Mouse (Mus musculus): ENCODE measurements at regions not wholly inside any gene's neighbourhood (a gene's known extent, or its start where the extent isn't known, plus 50 kb on each side); places are given as distances from the start of the nearest gene placed in this dataset.

DNA sequence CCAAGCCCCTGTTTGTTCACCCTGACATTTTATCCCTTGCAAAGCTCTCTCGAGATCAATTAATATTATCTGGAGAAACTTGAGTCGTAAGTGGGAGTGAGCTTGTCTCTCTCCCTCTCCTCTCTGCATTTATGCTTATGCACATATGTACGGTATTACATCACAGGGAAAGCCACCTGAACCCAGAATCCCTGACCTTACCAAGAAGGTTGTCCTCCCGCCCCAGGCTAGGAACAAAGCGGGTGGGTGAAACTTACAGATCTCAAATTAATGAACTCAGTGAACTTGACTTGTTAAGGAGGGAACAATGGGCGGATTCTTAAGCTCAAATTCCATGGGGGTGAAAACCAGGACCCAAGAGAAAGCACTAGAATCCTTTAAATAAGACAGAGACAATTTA is 122.8 kb upstream of the Cxcr4 start:
- TF ChIP-seq CTCF (IDR thresholded peaks at IDR 0.05; ENCODE audit: low read depth): no peak
- 23% methylated on average over 6 of the region's 6 CpGs for WGBS

DNA sequence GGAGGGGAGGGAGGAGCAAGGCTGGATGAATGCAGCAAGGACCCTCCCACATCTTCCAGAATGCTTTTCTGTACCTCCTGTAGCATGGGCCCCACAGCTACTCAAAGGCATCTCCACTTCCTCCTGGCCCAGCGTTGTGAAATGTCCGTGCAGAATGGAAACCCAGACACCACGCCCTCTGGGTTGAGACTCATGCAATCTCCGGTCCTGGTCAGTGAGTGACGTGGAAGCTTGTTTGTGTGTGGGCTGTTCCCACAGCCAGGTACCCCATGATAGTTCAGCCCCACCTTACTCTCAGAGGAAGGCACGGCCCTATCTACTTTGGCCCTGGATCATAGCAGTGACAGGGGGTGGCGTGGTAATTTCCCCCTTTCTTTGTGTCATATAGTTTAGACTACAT is 120.8 kb upstream of the Cxcr4 start:
- no peak for TF ChIP-seq CTCF (IDR thresholded peaks at IDR 0.05; ENCODE audit: low read depth)
- DNase-seq (ENCODE audit: low spot score) (no peak), ATAC-seq (replicated peaks; ENCODE audit: low FRiP score, low read depth) (no peak)
- 60% methylated on average over 7 of the region's 7 CpGs for WGBS
- Histone ChIP-seq H3K4me3 (replicated peaks; ENCODE audit: low read depth, low read length) (no peak overlapping the region), H3K27ac (no peak overlapping the region), H3K36me3 (ENCODE audit: insufficient read depth, low read length) (no peaks in the 10 kb centered on the region), H3K9me3 (replicated peaks; ENCODE audit: low read length) (no peaks in the 10 kb centered on the region), H3K4me1 (replicated peaks; ENCODE audit: insufficient read depth, low read length) (no peaks in the 10 kb centered on the region; the same call in 1 of the 2 replicates), H3K27me3 (ENCODE audit: insufficient read depth, low read length) (no peaks in the 10 kb centered on the region), H3K4me2 (ENCODE audit: low read length) (no peak overlapping the region), H3K9ac (ENCODE audit: low read depth, low read length) (no peak overlapping the region)

More for the DNA sequence above, 122.8 kb upstream of the Cxcr4 start:
- Histone ChIP-seq H3K27me3 (ENCODE audit: insufficient read depth, low read length) (no peaks in the 10 kb centered on the region), H3K36me3 (ENCODE audit: insufficient read depth, low read length) (no peaks in the 10 kb centered on the region), H3K9me3 (replicated peaks; ENCODE audit: low read length) (no peaks in the 10 kb centered on the region), H3K9ac (ENCODE audit: low read depth, low read length) (no peak overlapping the region), H3K4me1 (replicated peaks; ENCODE audit: insufficient read depth, low read length) (no peaks in the 10 kb centered on the region; the same call in 1 of the 2 replicates), H3K4me2 (ENCODE audit: low read length) (no peak overlapping the region), H3K4me3 (replicated peaks; ENCODE audit: low read depth, low read length) (no peak overlapping the region), H3K27ac (no peak overlapping the region)
- DNase-seq (ENCODE audit: low spot score): peak; percentile 46
- no peak for ATAC-seq (replicated peaks; ENCODE audit: low FRiP score, low read depth)

DNA sequence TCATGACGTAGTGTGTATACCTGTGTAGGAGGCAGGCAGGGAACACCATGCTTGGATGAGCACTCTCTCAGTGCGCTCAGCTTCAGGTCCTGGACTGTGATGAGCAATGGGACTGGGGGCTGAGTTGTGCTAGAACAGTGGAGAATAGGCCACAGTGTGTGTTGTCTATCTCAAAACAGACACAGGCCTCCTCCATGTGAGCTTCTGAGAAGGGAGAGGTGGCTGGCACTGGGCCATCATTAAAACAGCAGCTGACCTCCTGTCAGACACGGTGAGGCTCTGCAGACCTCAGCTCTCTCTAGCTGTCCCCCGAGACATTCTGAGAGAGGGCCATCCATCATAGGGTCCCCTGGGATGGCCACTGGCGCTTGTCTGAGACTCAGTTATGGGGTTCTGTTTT is 119.0 kb upstream of the Cxcr4 start:
- Histone ChIP-seq H3K36me3 (ENCODE audit: insufficient read depth, low read length) (no peaks in the 10 kb centered on the region), H3K4me2 (ENCODE audit: low read length) (no peak overlapping the region), H3K9me3 (replicated peaks; ENCODE audit: low read length) (no peaks in the 10 kb centered on the region), H3K27ac (no peak overlapping the region), H3K9ac (ENCODE audit: low read depth, low read length) (no peak overlapping the region), H3K4me3 (replicated peaks; ENCODE audit: low read depth, low read length) (no peak overlapping the region), H3K4me1 (replicated peaks; ENCODE audit: insufficient read depth, low read length) (no peaks in the 10 kb centered on the region; the same call in 1 of the 2 replicates), H3K27me3 (ENCODE audit: insufficient read depth, low read length) (no peaks in the 10 kb centered on the region)
- DNase-seq (ENCODE audit: low spot score): no peak
- ATAC-seq (replicated peaks; ENCODE audit: low FRiP score, low read depth): no peak
- 53% methylated on average over 5 of the region's 5 CpGs for WGBS
- TF ChIP-seq CTCF (IDR thresholded peaks at IDR 0.05; ENCODE audit: low read depth): no peak

DNA sequence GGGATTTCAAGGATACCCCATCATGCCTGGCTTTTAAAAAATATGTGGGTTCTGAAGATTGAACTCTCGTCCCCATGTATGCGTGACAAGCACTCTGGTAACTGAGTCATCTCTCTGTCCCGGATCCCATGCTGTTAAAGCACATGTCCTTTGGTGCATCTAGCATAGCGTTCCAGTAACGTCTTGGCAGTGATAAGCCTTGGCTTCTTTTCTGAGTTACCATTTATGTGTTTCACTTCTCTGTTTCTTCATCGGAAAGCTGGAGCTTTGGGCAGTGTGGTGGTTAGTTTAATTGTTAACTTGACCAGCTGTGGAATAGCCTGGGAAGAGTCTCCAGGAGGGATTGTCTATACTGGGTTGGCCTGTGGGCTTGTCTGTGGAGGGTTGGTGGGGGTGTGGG is 115.7 kb upstream of the Cxcr4 start:
- 80% methylated on average over 6 of the region's 6 CpGs for WGBS
- ATAC-seq (replicated peaks; ENCODE audit: low FRiP score, low read depth) (no peak), DNase-seq (ENCODE audit: low spot score) (no peak)
- Histone ChIP-seq H3K4me3 (replicated peaks; ENCODE audit: low read depth, low read length) (no peak overlapping the region), H3K4me2 (ENCODE audit: low read length) (no peak overlapping the region), H3K9ac (ENCODE audit: low read depth, low read length) (no peak overlapping the region), H3K27me3 (ENCODE audit: insufficient read depth, low read length) (no peaks in the 10 kb centered on the region), H3K36me3 (ENCODE audit: insufficient read depth, low read length) (no peaks in the 10 kb centered on the region), H3K9me3 (replicated peaks; ENCODE audit: low read length) (no peaks in the 10 kb centered on the region), H3K4me1 (replicated peaks; ENCODE audit: insufficient read depth, low read length) (peaks cover 7% of the 10 kb centered on the region; the same call in 1 of the 2 replicates), H3K27ac (no peak overlapping the region)
- no peak for TF ChIP-seq CTCF (IDR thresholded peaks at IDR 0.05; ENCODE audit: low read depth)

DNA sequence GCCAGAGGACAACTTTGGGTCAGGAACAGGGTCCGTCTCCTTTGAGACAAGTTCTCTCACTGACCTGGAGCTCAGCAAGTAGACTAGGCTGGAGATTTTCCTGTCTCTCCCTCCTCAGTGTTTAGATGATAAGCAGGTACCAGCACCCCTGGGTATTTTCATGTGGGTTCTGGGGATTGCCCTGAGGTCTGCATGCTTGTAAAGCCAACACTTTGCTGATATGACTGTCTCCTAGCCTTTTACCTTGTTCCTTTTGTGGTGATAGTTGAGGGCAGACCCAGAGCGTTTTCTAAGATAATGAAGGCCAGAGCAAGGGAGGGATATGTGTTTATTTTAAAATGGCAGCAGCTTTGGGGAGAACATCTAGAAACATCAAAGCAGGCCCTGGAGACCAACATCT is 114.1 kb upstream of the Cxcr4 start:
- 93% methylated on average over 2 of the region's 2 CpGs for WGBS
- TF ChIP-seq CTCF (IDR thresholded peaks at IDR 0.05; ENCODE audit: low read depth): no peak
- Histone ChIP-seq H3K9me3 (replicated peaks; ENCODE audit: low read length) (no peaks in the 10 kb centered on the region), H3K4me1 (replicated peaks; ENCODE audit: insufficient read depth, low read length) (peaks cover 7% of the 10 kb centered on the region; the same call in 1 of the 2 replicates), H3K9ac (ENCODE audit: low read depth, low read length) (no peak overlapping the region), H3K27me3 (ENCODE audit: insufficient read depth, low read length) (no peaks in the 10 kb centered on the region), H3K4me2 (ENCODE audit: low read length) (no peak overlapping the region), H3K36me3 (ENCODE audit: insufficient read depth, low read length) (no peaks in the 10 kb centered on the region), H3K27ac (no peak overlapping the region), H3K4me3 (replicated peaks; ENCODE audit: low read depth, low read length) (no peak overlapping the region)
- ATAC-seq (replicated peaks; ENCODE audit: low FRiP score, low read depth): no peak
- no peak for DNase-seq (ENCODE audit: low spot score)

DNA sequence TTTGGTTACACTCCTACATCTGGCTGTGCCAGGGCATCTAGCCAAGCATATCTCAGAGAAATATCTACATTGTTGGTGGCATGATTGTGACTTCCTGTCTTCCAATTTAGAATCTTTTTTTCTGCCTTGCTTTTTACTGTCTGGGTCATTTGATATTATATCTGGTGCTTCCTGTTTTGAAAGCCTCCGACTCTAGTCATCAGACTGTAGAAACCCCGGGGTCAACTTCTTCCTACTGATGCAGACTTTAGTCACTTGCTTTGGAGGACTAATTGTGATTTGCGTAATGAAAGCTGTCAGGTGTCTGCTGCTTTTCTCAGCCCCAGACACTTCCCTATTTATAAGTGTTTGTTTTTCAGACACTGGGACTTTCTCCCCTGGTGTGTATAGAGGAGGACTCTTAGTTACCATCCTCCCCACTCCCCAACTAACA is 113.0 kb upstream of the Cxcr4 start:
- 25% methylated on average over 3 of the region's 3 CpGs for WGBS
- TF ChIP-seq CTCF (IDR thresholded peaks at IDR 0.05; ENCODE audit: low read depth): no peak
- Histone ChIP-seq H3K27ac (no peak overlapping the region), H3K4me1 (replicated peaks; ENCODE audit: insufficient read depth, low read length) (peaks cover 7% of the 10 kb centered on the region; the same call in 1 of the 2 replicates), H3K9ac (ENCODE audit: low read depth, low read length) (no peak overlapping the region), H3K36me3 (ENCODE audit: insufficient read depth, low read length) (no peaks in the 10 kb centered on the region), H3K9me3 (replicated peaks; ENCODE audit: low read length) (no peaks in the 10 kb centered on the region), H3K4me2 (ENCODE audit: low read length) (no peak overlapping the region), H3K4me3 (replicated peaks; ENCODE audit: low read depth, low read length) (no peak overlapping the region), H3K27me3 (ENCODE audit: insufficient read depth, low read length) (no peaks in the 10 kb centered on the region)
- ATAC-seq (replicated peaks; ENCODE audit: low FRiP score, low read depth): no peak
- DNase-seq (ENCODE audit: low spot score): peak; percentile 66

DNA sequence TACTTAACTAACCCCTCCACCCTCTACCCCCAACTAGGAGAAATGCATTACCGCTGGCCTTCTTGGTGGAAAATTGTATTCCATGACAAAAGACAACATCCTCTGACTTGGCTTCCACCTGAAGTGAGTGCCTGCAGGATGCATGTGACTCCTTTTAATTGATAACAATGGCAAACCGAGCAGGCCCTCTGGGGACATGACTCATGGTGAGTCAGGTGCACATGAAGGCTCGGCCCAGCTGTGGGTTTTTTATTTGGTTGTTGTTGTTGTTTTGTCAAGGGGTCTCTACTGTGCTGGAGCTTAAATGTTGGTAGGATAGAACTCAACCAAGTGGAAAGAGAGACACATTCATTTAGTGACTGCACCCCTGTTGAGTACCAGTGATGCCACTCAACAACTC is 109.2 kb upstream of the Cxcr4 start:
- no peaks in the 10 kb centered on the region for H3K9me3 ChIP-seq (replicated peaks; ENCODE audit: low read length)
- no peak overlapping the region for H3K4me3 ChIP-seq (replicated peaks; ENCODE audit: low read depth, low read length)
- H3K36me3 ChIP-seq (ENCODE audit: insufficient read depth, low read length): no peaks in the 10 kb centered on the region
- no peak overlapping the region for H3K4me2 ChIP-seq (ENCODE audit: low read length)
- no peak overlapping the region for H3K27ac ChIP-seq
- WGBS: 64% methylated on average over 3 of the region's 3 CpGs
- H3K9ac ChIP-seq (ENCODE audit: low read depth, low read length): no peak overlapping the region
- ATAC-seq (replicated peaks; ENCODE audit: low FRiP score, low read depth): no peak
- no peaks in the 10 kb centered on the region for H3K27me3 ChIP-seq (ENCODE audit: insufficient read depth, low read length)
- no peak for DNase-seq (ENCODE audit: low spot score)
- TF ChIP-seq CTCF (IDR thresholded peaks at IDR 0.05; ENCODE audit: low read depth): no peak
- peaks cover 7% of the 10 kb centered on the region; the same call in 1 of the 2 replicates for H3K4me1 ChIP-seq (replicated peaks; ENCODE audit: insufficient read depth, low read length)
